Mouse (Mus musculus) liver, embryonic 15.5 days (tissue): ENCODE results near the gene Cwh43. TPM values are rescaled to one million over a fixed set of nuclear protein-coding genes. Genes with fewer than 3 reads are reported as not detected.

ENCODE experiments used
- ATAC-seq: fragments of 200-750 bp; cut with Nextera tagmentation; 2 replicates; pipeline ENCODE4 v1.8.0; 2017; ENCODE audit warnings: moderate number of reproducible peaks, mild to moderate bottlenecking, moderate library complexity; ENCODE audit not compliant: insufficient read depth
- H3K27ac ChIP-seq: fragments of 300-500 bp; sonication (generic); replicated peaks from 2 replicates; pipeline ENCODE4 v1.5.1; 2015; ENCODE audit warnings: mild to moderate bottlenecking, inconsistent platforms
- H3K27me3 ChIP-seq: fragments of 300-500 bp; sonication (generic); 2 replicates; pipeline ENCODE4 v1.6.1; 2015; ENCODE audit warnings: mild to moderate bottlenecking, inconsistent platforms
- H3K36me3 ChIP-seq: fragments of 300-500 bp; sonication (generic); replicated peaks from 2 replicates; pipeline ENCODE4 v1.6.1; 2015; ENCODE audit warnings: moderate library complexity, mild to moderate bottlenecking, inconsistent platforms
- H3K4me1 ChIP-seq: fragments of 300-500 bp; sonication (generic); replicated peaks from 2 replicates; pipeline ENCODE4 v1.6.1; 2015; ENCODE audit warnings: inconsistent platforms
- H3K4me2 ChIP-seq: fragments of 300-500 bp; sonication (generic); 2 replicates; pipeline ENCODE4 v1.6.1; 2015; ENCODE audit warnings: moderate library complexity, mild to moderate bottlenecking, inconsistent platforms
- H3K4me3 ChIP-seq: fragments of 300-500 bp; sonication (generic); replicated peaks from 2 replicates; pipeline ENCODE4 v1.5.1; 2015; ENCODE audit warnings: mild to moderate bottlenecking, inconsistent platforms
- H3K9ac ChIP-seq: fragments of 300-500 bp; sonication (generic); 2 replicates; pipeline ENCODE4 v1.6.1; 2015; ENCODE audit warnings: moderate library complexity, mild to moderate bottlenecking, inconsistent platforms
- H3K9me3 ChIP-seq: fragments of 300-500 bp; sonication (generic); replicated peaks from 2 replicates; pipeline ENCODE4 v1.6.1; 2016; ENCODE audit warnings: inconsistent platforms
- WGBS: fragments of 180-500 bp; shearing (Covaris S2); methylation state at CpG from one replicate; pipeline ENCODE4 v1.1.7; 2015; ENCODE audit warnings: mixed read lengths; ENCODE audit not compliant: insufficient replicate concordance; 5-methylcytosine and 5-hydroxymethylcytosine counted together
- polyA plus RNA-seq: library from polyadenylated mRNA; unstranded; fragments of >200 nt; fragmentation: Nextera tagmentation; extraction: Ambion mirVana; gene quantifications from 2 replicates; pipeline ENCODE4 v1.2.1, GENCODE M21; 2015

Cwh43 gene
- polyA plus RNA-seq, 1 experiment from 2014 or later: not detected

- Histone ChIP-seq H3K4me3 (no peak overlapping the region), H3K27ac (no peak overlapping the region), H3K4me2 (no peak overlapping the region), H3K9me3 (no peaks in the 10 kb centered on the region), H3K36me3 (no peaks in the 10 kb centered on the region), H3K27me3 (peaks cover 18% of the 10 kb centered on the region), H3K9ac (no peak overlapping the region), H3K4me1 (no peaks in the 10 kb centered on the region)
- WGBS: 46% methylated on average over 7 of the region's 7 CpGs
- ATAC-seq: no peak
Measured at GRCm38 (mm10) chr5:73399768-73400526, 5.9 kb upstream of the Cwh43 start.

- H3K9me3 ChIP-seq: no peaks in the 10 kb centered on the region
- 30% methylated on average over 5 of the region's 5 CpGs for WGBS
Measured at GRCm38 (mm10) chr5:73401341-73401740, 4.5 kb upstream of the Cwh43 start.

GRCm38 (mm10) chr5:73402911-73403310, 3.0 kb upstream of the Cwh43 start:
- no peaks in the 10 kb centered on the region for H3K9me3 ChIP-seq
- no peaks in the 10 kb centered on the region for H3K4me1 ChIP-seq
- WGBS: 74% methylated on average over 4 of the region's 4 CpGs
- no peak overlapping the region for H3K27ac ChIP-seq
- no peak for ATAC-seq
- no peak overlapping the region for H3K4me2 ChIP-seq
- peaks cover 45% of the 10 kb centered on the region for H3K27me3 ChIP-seq
- H3K4me3 ChIP-seq: no peak overlapping the region
- H3K9ac ChIP-seq: no peak overlapping the region
- no peaks in the 10 kb centered on the region for H3K36me3 ChIP-seq

More at GRCm38 (mm10) chr5:73401341-73401740, 4.5 kb upstream of the Cwh43 start:
- no peak for ATAC-seq
- Histone ChIP-seq H3K9ac (no peak overlapping the region), H3K27me3 (peaks cover 32% of the 10 kb centered on the region), H3K36me3 (no peaks in the 10 kb centered on the region), H3K4me3 (no peak overlapping the region), H3K4me2 (no peak overlapping the region), H3K27ac (no peak overlapping the region), H3K4me1 (no peaks in the 10 kb centered on the region)

- peaks cover 51% of the 10 kb centered on the region for H3K27me3 ChIP-seq
- no peaks in the 10 kb centered on the region for H3K36me3 ChIP-seq
- no peak overlapping the region for H3K4me2 ChIP-seq
- no peaks in the 10 kb centered on the region for H3K9me3 ChIP-seq
- no peak overlapping the region for H3K9ac ChIP-seq
- no peak overlapping the region for H3K27ac ChIP-seq
- no peak overlapping the region for H3K4me3 ChIP-seq
- no peak for ATAC-seq
- H3K4me1 ChIP-seq: no peaks in the 10 kb centered on the region
- WGBS: 67% methylated on average over 14 of the region's 14 CpGs
Measured at GRCm38 (mm10) chr5:73403311-73404068, 2.4 kb upstream of the Cwh43 start.

GRCm38 (mm10) chr5:73404790-73405189, 1.1 kb upstream of the Cwh43 start:
- Histone ChIP-seq H3K4me3 (no peak overlapping the region), H3K27me3 (peaks cover 60% of the 10 kb centered on the region), H3K27ac (no peak overlapping the region), H3K4me1 (no peaks in the 10 kb centered on the region), H3K9ac (no peak overlapping the region), H3K4me2 (no peak overlapping the region), H3K9me3 (no peaks in the 10 kb centered on the region), H3K36me3 (no peaks in the 10 kb centered on the region)
- no peak for ATAC-seq
- WGBS: 62% methylated on average over 6 of the region's 6 CpGs

GRCm38 (mm10) chr5:73406861-73407260, 986 bp downstream of the Cwh43 start:
- H3K4me3 ChIP-seq: no peak overlapping the region
- WGBS: 21% methylated on average over 6 of the region's 6 CpGs
- H3K4me2 ChIP-seq: no peak overlapping the region
- H3K9ac ChIP-seq: no peak overlapping the region
- H3K27me3 ChIP-seq: peaks cover 63% of the 10 kb centered on the region
- H3K9me3 ChIP-seq: no peaks in the 10 kb centered on the region
- H3K27ac ChIP-seq: no peak overlapping the region
- no peaks in the 10 kb centered on the region for H3K4me1 ChIP-seq
- H3K36me3 ChIP-seq: no peaks in the 10 kb centered on the region
- ATAC-seq: no peak

- WGBS: 61% methylated on average over 5 of the region's 5 CpGs
Measured at GRCm38 (mm10) chr5:73409970-73410369, 4.1 kb downstream of the Cwh43 start.

GRCm38 (mm10) chr5:73411771-73412170, 5.9 kb downstream of the Cwh43 start:
- ATAC-seq: no peak
- Histone ChIP-seq H3K4me1 (no peaks in the 10 kb centered on the region), H3K27ac (no peak overlapping the region), H3K4me3 (no peak overlapping the region), H3K27me3 (peaks cover 29% of the 10 kb centered on the region), H3K9me3 (no peaks in the 10 kb centered on the region), H3K4me2 (no peak overlapping the region), H3K36me3 (no peaks in the 10 kb centered on the region), H3K9ac (no peak overlapping the region)
- 49% methylated on average over 5 of the region's 5 CpGs for WGBS

More at GRCm38 (mm10) chr5:73409970-73410369, 4.1 kb downstream of the Cwh43 start:
- no peak overlapping the region for H3K27ac ChIP-seq
- H3K4me2 ChIP-seq: no peak overlapping the region
- no peak for ATAC-seq
- no peak overlapping the region for H3K9ac ChIP-seq
- H3K4me3 ChIP-seq: no peak overlapping the region
- H3K4me1 ChIP-seq: no peaks in the 10 kb centered on the region
- no peaks in the 10 kb centered on the region for H3K36me3 ChIP-seq
- peaks cover 47% of the 10 kb centered on the region for H3K27me3 ChIP-seq
- no peaks in the 10 kb centered on the region for H3K9me3 ChIP-seq

- Histone ChIP-seq H3K4me3 (no peak overlapping the region), H3K4me2 (no peak overlapping the region), H3K4me1 (no peaks in the 10 kb centered on the region), H3K9ac (no peak overlapping the region), H3K9me3 (no peaks in the 10 kb centered on the region), H3K27ac (no peak overlapping the region), H3K36me3 (no peaks in the 10 kb centered on the region), H3K27me3 (peaks cover 6% of the 10 kb centered on the region; the same call in 1 of the 2 replicates)
- WGBS: 68% methylated on average over 10 of the region's 10 CpGs
- ATAC-seq: no peak
Measured at GRCm38 (mm10) chr5:73414172-73414571, 8.3 kb downstream of the Cwh43 start.

- ATAC-seq: no peak
- WGBS: 51% methylated on average over 11 of the region's 11 CpGs
Measured at GRCm38 (mm10) chr5:73419045-73419695, 13.3 kb downstream of the Cwh43 start.

GRCm38 (mm10) chr5:73426824-73427223, 20.9 kb downstream of the Cwh43 start:
- 56% methylated on average over 6 of the region's 6 CpGs for WGBS
- H3K27ac ChIP-seq: no peak overlapping the region

More at GRCm38 (mm10) chr5:73419045-73419695, 13.3 kb downstream of the Cwh43 start:
- no peak overlapping the region for H3K4me2 ChIP-seq
- no peak overlapping the region for H3K4me3 ChIP-seq
- H3K4me1 ChIP-seq: no peaks in the 10 kb centered on the region
- no peak overlapping the region for H3K27ac ChIP-seq
- H3K36me3 ChIP-seq: no peaks in the 10 kb centered on the region
- no peaks in the 10 kb centered on the region for H3K27me3 ChIP-seq
- H3K9me3 ChIP-seq: no peaks in the 10 kb centered on the region
- no peak overlapping the region for H3K9ac ChIP-seq

More at GRCm38 (mm10) chr5:73426824-73427223, 20.9 kb downstream of the Cwh43 start:
- Histone ChIP-seq H3K36me3 (no peaks in the 10 kb centered on the region), H3K4me3 (no peak overlapping the region), H3K4me2 (no peak overlapping the region), H3K27me3 (no peaks in the 10 kb centered on the region), H3K9ac (no peak overlapping the region), H3K9me3 (no peaks in the 10 kb centered on the region), H3K4me1 (no peaks in the 10 kb centered on the region)
- no peak for ATAC-seq
